Mouse (Mus musculus): ENCODE results near the gene Zfp462.

Gene Zfp462

DNA sequence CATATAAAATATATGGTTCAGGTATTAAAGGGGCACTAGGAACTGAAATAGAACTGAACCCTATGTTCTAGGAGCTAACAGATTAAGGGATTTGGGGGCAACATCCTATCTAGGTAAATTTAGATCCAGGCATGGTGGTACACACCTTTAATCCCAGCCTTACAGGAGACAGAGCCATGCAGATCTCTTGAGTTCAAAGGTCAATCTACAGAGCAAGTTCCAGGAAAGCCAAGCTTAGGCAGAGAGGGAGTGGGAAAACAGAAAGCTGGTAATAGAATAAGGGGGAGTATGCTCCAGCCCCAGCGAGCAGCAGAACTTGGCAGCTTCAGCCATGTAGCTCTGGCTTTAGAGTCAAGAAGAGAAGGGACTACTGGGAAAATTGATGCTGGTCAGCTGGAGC is 50.4 kb downstream of the Zfp462 start:
- in situ Hi-C loops (cut with MboI, MseI), result no loop called here

DNA sequence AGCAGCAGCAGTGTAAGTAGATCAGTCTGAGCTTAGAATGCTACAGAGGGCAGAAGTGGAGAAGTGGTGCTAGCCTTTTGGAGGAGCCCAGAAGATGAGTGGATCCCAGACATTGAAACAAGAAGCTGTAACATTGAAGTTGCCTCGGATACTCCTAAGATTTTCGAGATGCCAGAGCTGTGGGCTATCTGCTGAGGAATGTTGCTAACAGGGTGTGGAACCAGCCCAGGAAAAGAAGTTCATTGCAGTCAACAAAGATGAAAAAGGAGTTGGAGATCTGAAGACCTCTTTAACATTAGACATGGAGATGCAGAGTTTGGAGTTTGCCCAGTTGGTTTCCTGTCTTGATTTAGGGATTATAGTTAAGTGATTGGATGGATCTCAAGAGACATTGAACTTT is 51.2 kb downstream of the Zfp462 start:
- in situ Hi-C loops (cut with MboI, MseI), result no loop called here

GRCm38 (mm10) chr4:54998146-54998841 is 53.4 kb downstream of the Zfp462 start:
- in situ Hi-C loops (cut with MboI, MseI), result no loop called here

GRCm38 (mm10) chr4:54999556-54999955 is 54.7 kb downstream of the Zfp462 start:
- in situ Hi-C loops (cut with MboI, MseI), result no loop called here

DNA sequence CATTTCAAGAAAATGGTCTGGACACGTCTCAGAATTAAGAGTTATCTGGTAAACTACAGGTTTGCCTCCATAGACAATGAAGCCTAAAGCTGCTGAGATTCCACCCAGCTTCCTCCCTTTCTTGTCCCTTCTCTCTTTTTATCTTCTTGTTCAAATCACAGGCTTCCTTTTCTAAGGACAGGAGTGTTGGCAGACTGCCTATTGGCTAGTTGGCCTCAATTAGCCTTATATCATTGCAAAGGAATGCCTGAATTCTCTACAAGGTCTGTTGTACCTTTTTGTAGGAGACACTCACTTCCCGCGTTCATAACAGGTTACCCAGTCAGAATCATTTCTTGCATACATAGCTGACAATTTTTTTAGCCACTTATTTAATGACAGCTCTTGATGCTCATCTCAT is 56.5 kb downstream of the Zfp462 start:
- in situ Hi-C loops (cut with MboI, MseI), result no loop called here

DNA sequence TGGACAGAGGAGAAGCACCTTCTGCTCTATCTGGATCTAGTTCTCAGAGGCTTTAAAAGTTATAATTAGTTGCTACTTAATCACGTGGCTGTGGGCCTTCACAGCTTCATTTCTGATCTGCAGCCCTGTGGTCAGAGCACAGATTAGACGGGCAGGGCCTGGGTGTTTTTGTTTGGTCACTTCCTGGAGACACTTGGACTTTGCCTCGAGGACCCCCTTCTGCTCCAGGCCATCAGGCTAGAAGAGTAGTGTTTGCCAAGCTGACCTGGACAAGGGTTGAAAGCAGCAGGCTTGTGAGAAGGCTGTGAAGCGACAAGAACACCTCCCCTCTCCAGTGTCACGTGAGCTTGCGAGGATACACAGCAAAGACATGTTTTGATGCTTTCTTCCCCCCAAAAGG is 58.3 kb downstream of the Zfp462 start:
- in situ Hi-C loops (cut with MboI, MseI), result no loop called here

- in situ Hi-C loops (cut with MboI, MseI), result no loop called here
Measured at GRCm38 (mm10) chr4:55005066-55005465, 60.2 kb downstream of the Zfp462 start.

- in situ Hi-C loops (cut with MboI, MseI), result no loop called here
Measured at GRCm38 (mm10) chr4:55005521-55005969, 60.7 kb downstream of the Zfp462 start.

DNA sequence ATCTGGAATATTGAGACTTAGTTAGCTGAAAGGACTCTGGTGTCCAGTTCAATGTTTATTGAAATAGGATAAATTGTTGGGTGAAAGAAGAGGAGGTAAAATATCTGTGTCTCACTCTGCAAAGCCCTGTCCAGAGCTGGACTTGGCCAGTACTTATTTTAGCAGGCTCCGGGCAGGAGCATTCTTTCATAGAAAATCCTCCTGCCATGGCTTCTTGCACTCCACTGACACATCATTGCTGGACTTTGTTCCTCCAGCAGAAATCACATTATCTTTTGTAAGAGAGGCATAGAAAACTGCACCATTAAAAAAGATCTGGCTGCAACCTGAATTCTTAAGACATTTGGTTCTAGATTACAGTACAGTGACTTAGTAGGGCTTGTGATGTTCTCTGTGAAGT is 61.2 kb downstream of the Zfp462 start:
- in situ Hi-C loops (cut with MboI, MseI), result no loop called here

GRCm38 (mm10) chr4:55008616-55009015 is 63.8 kb downstream of the Zfp462 start:
- in situ Hi-C loops (cut with MboI, MseI), result no loop called here

- in situ Hi-C loops (cut with MboI, MseI), result no loop called here
Measured at GRCm38 (mm10) chr4:55011391-55011790, 66.5 kb downstream of the Zfp462 start.

GRCm38 (mm10) chr4:55013563-55014248 is 68.9 kb downstream of the Zfp462 start:
- in situ Hi-C loops (cut with MboI, MseI), result no loop called here

DNA sequence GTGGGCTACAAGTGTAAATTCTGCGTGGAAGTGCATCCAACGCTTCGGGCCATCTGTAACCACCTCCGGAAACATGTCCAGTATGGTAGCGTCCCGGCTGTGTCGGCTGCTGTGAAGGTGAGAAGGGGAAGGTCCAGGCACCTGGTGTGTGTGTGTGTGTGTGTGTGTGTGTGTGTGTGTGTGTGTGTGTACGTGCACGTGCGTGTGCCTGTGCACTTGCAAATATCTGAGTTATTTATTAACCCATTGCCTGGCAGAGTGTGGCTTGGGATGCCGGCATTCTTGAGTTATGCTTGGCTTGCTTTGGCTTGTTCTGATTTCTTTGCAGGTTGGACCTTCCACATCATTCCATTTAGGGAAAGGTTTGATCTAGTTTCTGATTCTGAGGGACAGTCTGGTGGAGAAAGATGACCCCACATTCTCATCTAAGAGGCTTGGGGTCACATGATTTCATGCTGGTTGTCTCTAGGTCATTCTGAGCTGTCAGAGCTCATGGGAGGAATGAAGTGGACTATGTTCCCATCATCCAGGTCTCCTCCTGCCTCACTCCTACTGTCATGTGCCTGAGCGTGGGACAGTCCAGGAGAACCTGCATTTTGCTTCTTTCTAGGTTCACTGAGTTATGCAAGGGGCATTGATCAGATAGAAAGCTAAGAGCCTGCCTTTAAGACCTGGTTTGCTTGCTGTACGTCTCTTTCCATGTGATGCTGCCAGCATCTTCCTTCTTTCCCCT is 70.0 kb downstream of the Zfp462 start:
- in situ Hi-C loops (cut with MboI, MseI), result no loop called here

GRCm38 (mm10) chr4:55015517-55015916 is 70.7 kb downstream of the Zfp462 start:
- in situ Hi-C loops (cut with MboI, MseI), result no loop called here

DNA sequence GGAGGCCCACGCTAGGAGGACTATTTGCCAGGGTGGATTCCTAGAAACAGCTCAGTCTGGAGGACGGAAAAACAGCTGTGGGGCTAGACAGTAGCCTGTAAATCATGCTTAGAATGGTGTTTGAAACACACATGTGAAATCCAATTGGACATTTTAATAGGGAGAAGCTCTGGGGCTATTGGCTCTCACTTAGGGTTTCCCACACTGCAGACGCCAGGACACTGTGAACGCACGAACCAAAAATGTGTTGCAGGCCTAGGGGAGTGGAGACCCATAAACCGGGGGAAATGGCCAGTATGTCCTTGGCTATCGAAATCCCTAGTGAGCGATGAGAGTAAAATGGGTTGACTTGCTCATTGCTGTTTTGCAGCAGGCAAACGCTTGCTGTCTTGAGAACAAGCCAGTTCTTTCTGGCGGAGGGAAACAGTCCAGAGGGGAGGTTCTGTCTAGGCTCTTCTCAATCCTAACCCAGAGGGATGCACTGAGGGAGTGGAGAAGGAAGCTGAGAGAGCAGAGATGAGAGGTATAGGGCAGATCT is 81.3 kb downstream of the Zfp462 start:
- in situ Hi-C loops (cut with MboI, MseI), result no loop called here

DNA sequence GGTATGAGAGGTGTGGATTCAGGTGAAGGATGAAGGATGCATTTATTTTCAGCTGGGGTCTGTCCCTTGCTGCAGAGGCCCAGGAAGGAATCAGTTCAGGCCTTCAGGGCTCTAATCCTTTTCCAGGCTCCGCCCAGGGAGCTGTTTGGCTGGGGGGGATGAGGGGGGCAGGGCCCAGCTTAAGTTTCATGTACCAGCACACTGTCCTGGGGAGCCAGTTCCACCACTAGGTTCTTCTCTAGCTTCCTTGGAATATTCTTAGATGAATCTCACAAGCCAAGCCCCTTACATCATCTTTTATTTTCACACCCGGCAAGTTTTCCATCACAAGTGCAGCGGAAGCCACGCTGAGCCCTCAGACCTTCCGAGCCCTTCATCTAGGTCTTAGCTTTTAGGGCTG is 85.6 kb downstream of the Zfp462 start:
- in situ Hi-C loops (cut with MboI, MseI), result no loop called here

DNA sequence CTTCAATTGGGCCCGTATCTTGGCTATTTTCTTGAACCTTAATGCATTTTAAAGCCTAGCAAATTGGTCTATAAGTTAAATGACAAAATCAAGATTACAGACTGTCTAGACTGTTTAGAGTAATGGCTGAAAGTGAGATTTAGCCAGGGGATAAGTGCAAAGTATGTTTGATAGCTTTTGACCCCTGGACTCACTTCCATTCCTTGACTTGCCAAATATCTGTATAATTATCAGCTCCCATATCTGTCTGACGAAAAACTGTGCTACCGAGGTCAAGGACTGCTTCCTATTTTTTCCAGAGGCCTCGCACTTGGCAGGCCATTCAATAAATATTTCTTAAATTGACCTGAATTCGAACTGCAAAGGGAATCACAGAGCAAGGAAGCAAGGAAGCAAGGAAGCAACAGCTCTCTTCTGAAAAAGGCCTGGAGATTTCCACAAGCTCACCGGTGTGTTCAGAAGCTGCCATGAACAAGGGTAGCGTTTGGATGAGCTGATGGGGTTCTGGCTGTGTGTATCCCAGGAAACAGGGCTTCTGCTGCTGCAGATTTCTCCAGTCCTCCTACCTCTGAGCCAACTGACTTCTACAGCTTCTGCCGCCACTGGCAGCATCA is 87.6 kb downstream of the Zfp462 start:
- in situ Hi-C loops (cut with MboI, MseI), result no loop called here

- in situ Hi-C loops (cut with MboI, MseI), result no loop called here
Measured at GRCm38 (mm10) chr4:55033452-55033851, 88.6 kb downstream of the Zfp462 start.

DNA sequence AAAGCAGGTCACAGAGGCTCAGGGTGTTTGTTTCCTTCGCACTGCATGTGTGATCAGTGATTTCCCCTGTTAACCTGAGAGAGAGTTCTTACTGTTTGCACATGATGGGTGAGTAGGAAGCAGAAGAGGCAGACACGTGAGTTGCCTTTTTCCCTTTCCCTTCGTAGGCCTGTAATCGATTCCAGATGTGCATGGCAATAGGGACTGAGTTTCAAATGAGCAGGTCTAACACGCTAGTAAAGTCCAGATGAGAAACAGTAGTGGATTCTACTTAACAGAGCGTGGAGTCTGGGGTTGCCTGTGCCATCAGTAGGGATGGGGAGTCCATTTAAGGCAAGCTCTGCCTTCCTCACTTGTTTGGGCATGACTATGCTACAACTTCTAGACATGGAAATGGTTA is 93.3 kb downstream of the Zfp462 start:
- in situ Hi-C loops (cut with MboI, MseI), result no loop called here

- in situ Hi-C loops (cut with MboI, MseI), result no loop called here
Measured at GRCm38 (mm10) chr4:55040258-55040964, 95.6 kb downstream of the Zfp462 start.

GRCm38 (mm10) chr4:55041106-55041730 is 96.4 kb downstream of the Zfp462 start:
- in situ Hi-C loops (cut with MboI, MseI), result no loop called here
